Mouse (Mus musculus): ENCODE results near the gene Nav2. TPM values are rescaled to one million over a fixed set of nuclear protein-coding genes. Genes with fewer than 3 reads are reported as not detected.

The Nav2 gene
- polyA plus RNA-seq, 1 experiment from 2014 or later = 36.1 TPM

- Histone ChIP-seq H3K9ac (ENCODE audit: low read depth, low read length) (no peak overlapping the region), H3K4me2 (replicated peaks; ENCODE audit: low read depth, low read length) (no peak overlapping the region), H3K4me1 (replicated peaks; ENCODE audit: control insufficient read depth, insufficient read depth, low read length) (peaks cover 5% of the 10 kb centered on the region), H3K27ac (ENCODE audit: low read depth, low read length) (peak overlapping the region; percentile 11; the same call in 1 of the 2 replicates), H3K9me3 (ENCODE audit: control insufficient read depth, low read length) (no peaks in the 10 kb centered on the region), H3K27me3 (ENCODE audit: control insufficient read depth, insufficient read depth, low read length) (no peaks in the 10 kb centered on the region), H3K36me3 (ENCODE audit: control insufficient read depth, insufficient read depth, low read length) (no peaks in the 10 kb centered on the region), H3K4me3 (ENCODE audit: low read depth, low read length) (no peak overlapping the region)
- DNase-seq (ENCODE audit: low spot score) = no peak
- ATAC-seq (ENCODE audit: low FRiP score) = peak; percentile 48
- WGBS = 39% methylated on average over 11 of the region's 11 CpGs
These were observed 443.2 kb downstream of the Nav2 start for GRCm38 (mm10) chr7:49351596-49352258.

- peaks cover 5% of the 10 kb centered on the region; the same call in 1 of the 2 replicates for H3K4me1 ChIP-seq (replicated peaks; ENCODE audit: control insufficient read depth, insufficient read depth, low read length)
- no peaks in the 10 kb centered on the region for H3K36me3 ChIP-seq (ENCODE audit: control insufficient read depth, insufficient read depth, low read length)
- H3K4me3 ChIP-seq (ENCODE audit: low read depth, low read length) = no peak overlapping the region
- H3K9me3 ChIP-seq (ENCODE audit: control insufficient read depth, low read length) = no peaks in the 10 kb centered on the region
- H3K4me2 ChIP-seq (replicated peaks; ENCODE audit: low read depth, low read length) = no peak overlapping the region
- H3K27ac ChIP-seq (ENCODE audit: low read depth, low read length) = no peak overlapping the region
- DNase-seq (ENCODE audit: low spot score) (no peak), ATAC-seq (ENCODE audit: low FRiP score) (no peak)
- H3K9ac ChIP-seq (ENCODE audit: low read depth, low read length) = no peak overlapping the region
- H3K27me3 ChIP-seq (ENCODE audit: control insufficient read depth, insufficient read depth, low read length) = no peaks in the 10 kb centered on the region
- 85% methylated on average over 18 of the region's 18 CpGs for WGBS
These were observed 449.1 kb downstream of the Nav2 start for GRCm38 (mm10) chr7:49357441-49358165.

- peaks cover 5% of the 10 kb centered on the region; the same call in 1 of the 2 replicates for H3K4me1 ChIP-seq (replicated peaks; ENCODE audit: control insufficient read depth, insufficient read depth, low read length)
- 90% methylated on average over 3 of the region's 3 CpGs for WGBS
- H3K27me3 ChIP-seq (ENCODE audit: control insufficient read depth, insufficient read depth, low read length) = no peaks in the 10 kb centered on the region
These were observed 450.6 kb downstream of the Nav2 start for GRCm38 (mm10) chr7:49359120-49359519.

GRCm38 (mm10) chr7:49360597-49360996 lies 452.1 kb downstream of the Nav2 start:
- Histone ChIP-seq H3K9me3 (ENCODE audit: control insufficient read depth, low read length) (no peaks in the 10 kb centered on the region), H3K4me2 (replicated peaks; ENCODE audit: low read depth, low read length) (no peak overlapping the region), H3K36me3 (ENCODE audit: control insufficient read depth, insufficient read depth, low read length) (no peaks in the 10 kb centered on the region), H3K9ac (ENCODE audit: low read depth, low read length) (no peak overlapping the region), H3K27me3 (ENCODE audit: control insufficient read depth, insufficient read depth, low read length) (no peaks in the 10 kb centered on the region), H3K4me1 (replicated peaks; ENCODE audit: control insufficient read depth, insufficient read depth, low read length) (peaks cover 3% of the 10 kb centered on the region; the same call in 1 of the 2 replicates), H3K4me3 (ENCODE audit: low read depth, low read length) (no peak overlapping the region), H3K27ac (ENCODE audit: low read depth, low read length) (peak overlapping the region; percentile 33; the same call in 1 of the 2 replicates)
- ATAC-seq (ENCODE audit: low FRiP score) (no peak), DNase-seq (ENCODE audit: low spot score) (no peak)
- 76% methylated on average over 3 of the region's 3 CpGs for WGBS

More at GRCm38 (mm10) chr7:49359120-49359519, 450.6 kb downstream of the Nav2 start:
- no peak overlapping the region for H3K27ac ChIP-seq (ENCODE audit: low read depth, low read length)
- ATAC-seq (ENCODE audit: low FRiP score) (no peak), DNase-seq (ENCODE audit: low spot score) (no peak)
- H3K9ac ChIP-seq (ENCODE audit: low read depth, low read length) = no peak overlapping the region
- no peak overlapping the region for H3K4me3 ChIP-seq (ENCODE audit: low read depth, low read length)
- H3K9me3 ChIP-seq (ENCODE audit: control insufficient read depth, low read length) = no peaks in the 10 kb centered on the region
- H3K4me2 ChIP-seq (replicated peaks; ENCODE audit: low read depth, low read length) = no peak overlapping the region
- no peaks in the 10 kb centered on the region for H3K36me3 ChIP-seq (ENCODE audit: control insufficient read depth, insufficient read depth, low read length)

- DNase-seq (ENCODE audit: low spot score) = peak; percentile 35
- no peak overlapping the region for H3K9ac ChIP-seq (ENCODE audit: low read depth, low read length)
- peaks cover 3% of the 10 kb centered on the region; the same call in 1 of the 2 replicates for H3K4me1 ChIP-seq (replicated peaks; ENCODE audit: control insufficient read depth, insufficient read depth, low read length)
- ATAC-seq (ENCODE audit: low FRiP score) = peak; percentile 86
- peak overlapping the region; percentile 42; the same call in 1 of the 2 replicates for H3K27ac ChIP-seq (ENCODE audit: low read depth, low read length)
- H3K27me3 ChIP-seq (ENCODE audit: control insufficient read depth, insufficient read depth, low read length) = no peaks in the 10 kb centered on the region
- no peak overlapping the region for H3K4me2 ChIP-seq (replicated peaks; ENCODE audit: low read depth, low read length)
- no peaks in the 10 kb centered on the region for H3K36me3 ChIP-seq (ENCODE audit: control insufficient read depth, insufficient read depth, low read length)
- 48% methylated on average over 9 of the region's 9 CpGs for WGBS
- H3K9me3 ChIP-seq (ENCODE audit: control insufficient read depth, low read length) = no peaks in the 10 kb centered on the region
- H3K4me3 ChIP-seq (ENCODE audit: low read depth, low read length) = no peak overlapping the region
These were observed 453.1 kb downstream of the Nav2 start for GRCm38 (mm10) chr7:49361465-49362090.

- peaks cover 3% of the 10 kb centered on the region; the same call in 1 of the 2 replicates for H3K4me1 ChIP-seq (replicated peaks; ENCODE audit: control insufficient read depth, insufficient read depth, low read length)
- no peaks in the 10 kb centered on the region for H3K36me3 ChIP-seq (ENCODE audit: control insufficient read depth, insufficient read depth, low read length)
- 90% methylated on average over 13 of the region's 13 CpGs for WGBS
- no peak overlapping the region for H3K4me3 ChIP-seq (ENCODE audit: low read depth, low read length)
- H3K9me3 ChIP-seq (ENCODE audit: control insufficient read depth, low read length) = no peaks in the 10 kb centered on the region
- DNase-seq (ENCODE audit: low spot score) = no peak
- H3K9ac ChIP-seq (ENCODE audit: low read depth, low read length) = no peak overlapping the region
- H3K27me3 ChIP-seq (ENCODE audit: control insufficient read depth, insufficient read depth, low read length) = no peaks in the 10 kb centered on the region
- no peak overlapping the region for H3K27ac ChIP-seq (ENCODE audit: low read depth, low read length)
- H3K4me2 ChIP-seq (replicated peaks; ENCODE audit: low read depth, low read length) = no peak overlapping the region
- ATAC-seq (ENCODE audit: low FRiP score) = no peak
These were observed 456.1 kb downstream of the Nav2 start for GRCm38 (mm10) chr7:49364486-49365162.

GRCm38 (mm10) chr7:49368590-49368989 lies 460.1 kb downstream of the Nav2 start:
- Histone ChIP-seq H3K27me3 (ENCODE audit: control insufficient read depth, insufficient read depth, low read length) (no peaks in the 10 kb centered on the region), H3K9me3 (ENCODE audit: control insufficient read depth, low read length) (no peaks in the 10 kb centered on the region), H3K36me3 (ENCODE audit: control insufficient read depth, insufficient read depth, low read length) (no peaks in the 10 kb centered on the region), H3K4me3 (ENCODE audit: low read depth, low read length) (no peak overlapping the region), H3K27ac (ENCODE audit: low read depth, low read length) (no peak overlapping the region), H3K4me2 (replicated peaks; ENCODE audit: low read depth, low read length) (no peak overlapping the region), H3K4me1 (replicated peaks; ENCODE audit: control insufficient read depth, insufficient read depth, low read length) (no peaks in the 10 kb centered on the region), H3K9ac (ENCODE audit: low read depth, low read length) (no peak overlapping the region)
- 80% methylated on average over 5 of the region's 5 CpGs for WGBS
- no peak for DNase-seq (ENCODE audit: low spot score)
- ATAC-seq (ENCODE audit: low FRiP score) = no peak

GRCm38 (mm10) chr7:49369006-49369405 lies 460.5 kb downstream of the Nav2 start:
- Histone ChIP-seq H3K4me2 (replicated peaks; ENCODE audit: low read depth, low read length) (no peak overlapping the region), H3K4me1 (replicated peaks; ENCODE audit: control insufficient read depth, insufficient read depth, low read length) (no peaks in the 10 kb centered on the region), H3K9me3 (ENCODE audit: control insufficient read depth, low read length) (no peaks in the 10 kb centered on the region), H3K27ac (ENCODE audit: low read depth, low read length) (no peak overlapping the region), H3K27me3 (ENCODE audit: control insufficient read depth, insufficient read depth, low read length) (no peaks in the 10 kb centered on the region), H3K4me3 (ENCODE audit: low read depth, low read length) (no peak overlapping the region), H3K36me3 (ENCODE audit: control insufficient read depth, insufficient read depth, low read length) (no peaks in the 10 kb centered on the region), H3K9ac (ENCODE audit: low read depth, low read length) (no peak overlapping the region)
- 49% methylated on average over 3 of the region's 3 CpGs for WGBS
- ATAC-seq (ENCODE audit: low FRiP score) (peak; percentile 54; the same call in 1 of the 2 replicates), DNase-seq (ENCODE audit: low spot score) (no peak)

Data from hindbrain, embryonic 11.5 days (tissue).